Comparison of ENCODE assay signal across 8 mouse cellular contexts in genomic region chr16:10925591-10926180, GRCm38 (mm10).
DNase-seq lines count a peak whose midpoint lies in the region; ATAC-seq and TF ChIP-seq lines count a peak whose summit lies in the region.

No protein-coding gene starts in this region.

- no peak overlapping the region for H3K4me2 ChIP-seq in forebrain, embryonic 14.5 days (ENCODE audit: low read length)
- H3K4me2 ChIP-seq in forebrain, embryonic 12.5 days, result no peak overlapping the region
- no peak overlapping the region for H3K4me2 ChIP-seq in liver, embryonic 11.5 days

- H3K36me3 ChIP-seq in forebrain, embryonic 14.5 days (ENCODE audit: control insufficient read depth, insufficient read depth, low read length), result no peaks in the 10 kb centered on the region
- no peaks in the 10 kb centered on the region for H3K36me3 ChIP-seq in forebrain, embryonic 12.5 days (replicated peaks)
- H3K36me3 ChIP-seq in liver, adult 2 months (ENCODE audit: control insufficient read depth, insufficient read depth, low read length), result no peaks in the 10 kb centered on the region
- no peaks in the 10 kb centered on the region for H3K36me3 ChIP-seq in liver, embryonic 11.5 days (ENCODE audit: control insufficient read depth, insufficient read depth, low read length)

- no peaks in the 10 kb centered on the region; the same call in 1 of the 2 replicates for H3K4me1 ChIP-seq in forebrain, embryonic 14.5 days (ENCODE audit: control insufficient read depth, insufficient read depth, low read length)
- no peaks in the 10 kb centered on the region for H3K4me1 ChIP-seq in forebrain, embryonic 12.5 days
- H3K4me1 ChIP-seq in liver, adult 2 months (ENCODE audit: control insufficient read depth, insufficient read depth, low read length), result no peaks in the 10 kb centered on the region
- H3K4me1 ChIP-seq in liver, embryonic 11.5 days (replicated peaks; ENCODE audit: control insufficient read depth, insufficient read depth, low read length), result no peaks in the 10 kb centered on the region

- no peak for TF ChIP-seq POLR2A in liver, adult 2 months (IDR thresholded peaks at IDR 0.05; ENCODE audit: extremely low read depth, insufficient read depth, low read length)

- no peak for TF ChIP-seq CTCF in liver, adult 2 months (IDR thresholded peaks at IDR 0.05; ENCODE audit: low read depth, low read length)

- H3K79me2 ChIP-seq in liver, adult 2 months (ENCODE audit: control insufficient read depth, insufficient read depth, low read length), result no peaks in the 10 kb centered on the region

- H3K4me3 ChIP-seq in forebrain, embryonic 14.5 days (ENCODE audit: low read depth, low read length), result no peak overlapping the region
- H3K4me3 ChIP-seq in forebrain, embryonic 12.5 days (replicated peaks), result no peak overlapping the region
- no peak overlapping the region for H3K4me3 ChIP-seq in liver, adult 2 months (ENCODE audit: insufficient read depth, low read depth, low read length)
- H3K4me3 ChIP-seq in liver, embryonic 11.5 days (ENCODE audit: low read depth, low read length), result no peak overlapping the region

- 45% methylated on average over 7 of the region's 7 CpGs for WGBS in forebrain, embryonic 14.5 days
- WGBS in forebrain, embryonic 12.5 days, result 59% methylated on average over 7 of the region's 7 CpGs
- 26% methylated on average over 7 of the region's 7 CpGs for WGBS in liver, adult 2 months
- WGBS in liver, embryonic 11.5 days, result 51% methylated on average over 7 of the region's 7 CpGs

- H3K27ac ChIP-seq in forebrain, embryonic 14.5 days (ENCODE audit: low read depth, low read length), result peak overlapping the region; percentile 27; the same call in 1 of the 2 replicates
- H3K27ac ChIP-seq in forebrain, embryonic 12.5 days, result no peak overlapping the region
- H3K27ac ChIP-seq in liver, adult 2 months (replicated peaks; ENCODE audit: insufficient read depth, low read depth, low read length), result no peak overlapping the region
- no peak overlapping the region for H3K27ac ChIP-seq in liver, embryonic 11.5 days (ENCODE audit: low read depth, low read length)

- H3K27me3 ChIP-seq in forebrain, embryonic 14.5 days (replicated peaks; ENCODE audit: control insufficient read depth, insufficient read depth, low read length), result no peaks in the 10 kb centered on the region
- H3K27me3 ChIP-seq in forebrain, embryonic 12.5 days, result no peaks in the 10 kb centered on the region
- H3K27me3 ChIP-seq in liver, adult 2 months (ENCODE audit: control insufficient read depth, insufficient read depth, low read length), result no peaks in the 10 kb centered on the region
- no peaks in the 10 kb centered on the region for H3K27me3 ChIP-seq in liver, embryonic 11.5 days (replicated peaks; ENCODE audit: control insufficient read depth, insufficient read depth, low read length)

- no peak for ATAC-seq in forebrain, embryonic 14.5 days
- no peak for ATAC-seq in forebrain, embryonic 12.5 days (ENCODE audit: low FRiP score)
- no peak for ATAC-seq in liver, embryonic 11.5 days (replicated peaks; ENCODE audit: low FRiP score)

- H3K9me3 ChIP-seq in forebrain, embryonic 14.5 days (replicated peaks; ENCODE audit: control insufficient read depth, low read length), result 0 out of 2 replicates have a peak, but pooled peaks cover 3% of the 10 kb centered on the region
- peaks cover 8% of the 10 kb centered on the region; the same call in 1 of the 2 replicates for H3K9me3 ChIP-seq in forebrain, embryonic 12.5 days
- peaks cover 2% of the 10 kb centered on the region; the same call in 1 of the 2 replicates for H3K9me3 ChIP-seq in liver, embryonic 11.5 days (ENCODE audit: control insufficient read depth, low read length)

- no peak overlapping the region for H3K9ac ChIP-seq in forebrain, embryonic 14.5 days (ENCODE audit: low read length)
- H3K9ac ChIP-seq in forebrain, embryonic 12.5 days, result no peak overlapping the region
- no peak overlapping the region for H3K9ac ChIP-seq in liver, adult 2 months (ENCODE audit: low read depth, low read length)
- no peak overlapping the region for H3K9ac ChIP-seq in liver, embryonic 11.5 days (ENCODE audit: low read depth, low read length)

- DNase-seq in forebrain, embryonic 14.5 days (ENCODE audit: low spot score), result peak; percentile 56
- DNase-seq in liver, adult 2 months (ENCODE audit: extremely low read depth, low read depth, low spot score), result peak; percentile 43
- no peak for DNase-seq in liver, embryonic 11.5 days (ENCODE audit: low spot score)
- DNase-seq in brain, embryonic 18.5 days (ENCODE audit: low read depth, low spot score), result peak; percentile 3
- peak; percentile 56 to 61 for DNase-seq in kidney, postnatal 4 days
- DNase-seq in yolk sac, embryonic 10.5 days (ENCODE audit: low spot score), result no peak
- no peak for DNase-seq in urinary bladder, adult 2 months (ENCODE audit: low spot score)

Comparison
In these comparisons a context has a peak if more than half of its experiments do, and no peak if none do; other contexts are left out.
1. DNase-seq: peak in forebrain, embryonic 14.5 days (single experiment), liver, adult 2 months (single experiment), brain, embryonic 18.5 days (single experiment) and kidney, postnatal 4 days (2 of 2); none in liver, embryonic 11.5 days (single experiment), yolk sac, embryonic 10.5 days (single experiment) and urinary bladder, adult 2 months (single experiment).